Mouse (Mus musculus) CH12.LX (cell line): ENCODE data around the gene Hacl1.

Experiments
- CTCF ChIP-seq, 2 experiments: IDR thresholded peaks in 1 of 2; conservative IDR thresholded peaks in 1 of 2; 2 replicates each; pipeline ENCODE4 v1.5.1; 2011 to 2012; ENCODE audit warnings: low read depth in 2 of 2, low read length in 2 of 2, improper control_type of control experiment in 1 of 2, inconsistent platforms in 1 of 2, mild to moderate bottlenecking in 1 of 2, moderate library complexity in 1 of 2
- E2F4 ChIP-seq: IDR thresholded peaks from 2 replicates; pipeline ENCODE4 v1.6.1; 2011; ENCODE audit warnings: low read depth, low read length, improper control_type of control experiment; ENCODE audit not compliant: insufficient replicate concordance
- MEF2A ChIP-seq: IDR thresholded peaks from 2 replicates; pipeline ENCODE4 v1.6.1; 2014; ENCODE audit warnings: low read depth, mild to moderate bottlenecking, inconsistent platforms, low read length, improper control_type of control experiment, borderline replicate concordance
- POLR2A ChIP-seq: IDR thresholded peaks from 2 replicates; pipeline ENCODE4 v1.6.1; 2011; ENCODE audit warnings: low read depth, mild to moderate bottlenecking, improper control_type of control experiment, low read length
- RCOR1 ChIP-seq: conservative IDR thresholded peaks from 2 replicates; pipeline ENCODE4 v1.6.1; 2012; ENCODE audit warnings: low read depth, mild to moderate bottlenecking, inconsistent platforms, low read length, improper control_type of control experiment
- SIN3A ChIP-seq: IDR thresholded peaks from 2 replicates; pipeline ENCODE4 v1.6.1; 2012; ENCODE audit warnings: low read length, improper control_type of control experiment, inconsistent platforms
- ZNF384 ChIP-seq: IDR thresholded peaks from 2 replicates; pipeline ENCODE4 v1.6.1; 2012; ENCODE audit warnings: low read depth, low read length, improper control_type of control experiment, inconsistent platforms

DNA sequence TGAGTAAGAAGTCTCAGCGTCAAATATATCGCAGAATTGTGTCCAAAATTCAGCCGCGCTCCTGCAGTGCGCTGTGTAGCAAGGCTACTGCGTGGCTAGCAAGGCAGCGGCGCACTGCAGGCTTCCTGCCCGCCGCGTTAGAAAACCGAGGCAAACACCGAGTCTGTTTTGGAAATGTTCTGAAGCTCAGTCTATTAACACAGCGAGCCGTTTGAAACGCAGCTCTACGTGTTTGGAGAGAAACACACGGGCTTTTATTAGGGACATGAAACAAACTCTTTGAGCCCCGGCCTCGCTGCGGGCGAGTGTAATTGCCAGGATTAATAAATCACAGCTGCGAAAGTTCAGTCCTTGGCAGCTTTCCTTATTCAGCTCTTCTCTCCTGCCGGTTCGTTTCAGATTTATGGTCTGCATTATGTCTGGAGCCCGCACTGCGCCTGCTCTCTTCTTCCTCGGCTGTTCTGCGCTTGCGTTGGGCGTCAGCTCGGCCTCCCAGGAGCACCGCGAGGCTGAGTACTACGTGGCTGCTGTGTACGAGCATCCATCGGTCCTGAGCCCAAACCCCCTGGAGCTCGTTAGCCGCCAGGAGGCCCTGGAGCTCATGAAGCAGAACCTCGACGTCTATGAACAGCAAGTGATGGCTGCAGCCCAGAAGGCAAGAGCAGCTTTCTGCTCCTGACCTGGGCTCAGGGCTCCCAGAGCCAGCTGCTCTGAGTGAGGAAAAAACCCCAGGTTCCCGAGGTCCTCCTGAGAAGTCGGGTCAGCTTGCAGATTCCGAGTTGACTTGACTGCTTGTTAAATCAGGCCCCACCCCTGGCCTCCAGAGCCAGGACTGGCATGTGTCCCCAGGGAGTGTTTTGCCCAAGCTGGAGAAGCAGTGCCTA, 20.8 kb upstream of the Hacl1 start:
- TF ChIP-seq POLR2A (peak; percentile 51), CTCF (conservative IDR thresholded peaks at IDR 0.05 in 1 of 2, IDR thresholded peaks at IDR 0.05 in 1 of 2; ENCODE audit: low read depth in 2 of 2, low read length in 2 of 2) (peak in 1 of 2 experiments; percentile 13; a peak in 1 of 4 replicates), RCOR1 (no peak), MEF2A (0 out of 2 replicates have a peak, but pooled peaks have one; percentile 9), E2F4 (no peak), ZNF384 (no peak), SIN3A (0 out of 2 replicates have a peak, but pooled peaks have one; percentile 20)
